Mouse (Mus musculus): ENCODE data around the gene Dmap1.
A peak's percentile ranks its signal among the peaks of the same experiment; 100 is the strongest.

DNA sequence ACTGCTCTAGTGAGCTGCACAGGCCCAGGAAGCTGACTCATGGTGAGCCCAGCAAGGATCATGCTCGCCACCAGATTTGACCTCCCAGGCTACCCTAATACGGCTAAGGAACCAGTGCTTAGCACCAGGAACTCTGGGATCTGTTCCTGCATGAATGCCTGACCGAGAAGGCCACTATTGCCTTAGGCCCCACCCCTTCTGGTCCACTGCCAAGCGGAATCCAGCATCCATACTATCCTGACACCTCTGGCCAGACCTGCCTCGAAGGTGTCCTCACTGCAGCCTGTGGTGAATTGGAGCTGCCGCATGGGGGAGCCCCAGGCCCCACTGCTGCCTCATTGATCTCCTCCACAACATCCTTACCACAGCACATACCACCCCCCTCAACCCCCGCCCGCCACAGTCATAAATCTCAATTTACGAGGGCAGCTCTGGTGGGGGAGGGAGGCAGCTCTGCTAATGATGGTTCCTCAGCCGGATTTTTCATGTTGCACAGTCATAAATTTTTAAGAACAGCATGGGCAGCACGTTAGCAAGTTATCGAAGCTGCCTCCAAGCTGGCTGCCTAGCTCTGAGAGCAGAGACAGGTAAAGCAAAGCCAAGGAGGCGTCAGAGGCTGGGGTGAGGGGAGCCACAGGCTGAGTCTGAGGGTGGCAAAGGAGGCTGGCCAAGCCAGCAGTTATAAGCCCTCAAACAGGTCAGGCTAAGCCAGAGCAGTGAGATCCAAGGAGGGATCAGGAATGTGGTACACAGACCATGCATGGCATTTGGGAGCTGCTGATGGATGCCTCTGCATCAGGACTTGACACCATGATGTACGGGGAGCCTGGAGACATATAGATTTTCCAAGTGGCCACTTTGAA, 23.3 kb downstream of the Dmap1 start:
- TF ChIP-seq POLR2A (IDR thresholded peaks at IDR 0.05; ENCODE audit: low read depth, low read length), result no peak
- peak; percentile 37; the same call in 1 of the 2 replicates for TF ChIP-seq CTCF (IDR thresholded peaks at IDR 0.05; ENCODE audit: borderline replicate concordance, insufficient read depth, low read length)

Measured in embryonic fibroblast, embryonic 13.5 days (primary cell).